Mouse (Mus musculus) lung, adult 18-20 months (tissue): ENCODE results near the gene Lancl1.
A peak's percentile ranks its signal among the peaks of the same experiment; 100 is the strongest.

Experiments used
- DNase-seq, 2 experiments: peaks; one replicate each; pipeline ENCODE4 v3.0.0; 2022; ENCODE audit warnings: mixed read lengths in 2 of 2

Gene Lancl1

DNA sequence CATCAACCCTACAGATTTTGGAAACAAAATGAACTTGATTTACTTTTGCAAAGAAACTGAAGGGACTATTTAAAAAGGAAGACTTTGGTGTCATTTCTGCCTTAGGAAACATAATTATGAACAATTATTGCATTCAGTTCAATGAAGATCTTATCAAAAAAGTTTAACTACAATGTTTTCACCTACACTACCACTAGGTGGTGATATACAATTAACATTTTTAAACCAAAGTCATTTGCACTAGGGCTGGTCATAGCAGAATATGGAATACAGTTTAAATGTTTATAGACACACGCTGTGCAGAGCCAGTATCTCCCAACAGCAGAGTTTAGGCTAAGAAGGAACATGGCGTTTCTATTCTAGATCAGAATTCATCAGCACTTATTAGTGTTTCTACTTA lies 24.5 kb downstream of the Lancl1 start:
- DNase-seq: no peak

DNA sequence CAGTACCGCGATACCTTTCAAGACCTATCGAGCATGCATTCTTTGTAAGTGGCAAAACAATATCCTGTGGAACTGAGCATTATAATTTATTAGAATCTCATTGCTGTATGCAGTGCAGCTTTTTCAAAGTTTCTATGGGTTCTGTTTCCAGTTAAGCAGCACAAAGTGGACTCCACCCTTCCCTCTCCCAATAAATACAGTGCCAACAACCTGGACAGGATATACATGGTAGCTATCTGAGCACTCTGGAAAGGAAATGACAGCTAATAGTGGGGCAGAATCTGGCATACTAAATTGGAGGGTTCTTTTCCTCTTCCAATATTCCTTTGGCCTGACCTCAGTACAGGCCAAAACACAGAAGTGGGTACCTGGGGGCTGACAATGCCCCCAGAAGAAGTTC lies 28.2 kb downstream of the Lancl1 start:
- DNase-seq: no peak

DNA sequence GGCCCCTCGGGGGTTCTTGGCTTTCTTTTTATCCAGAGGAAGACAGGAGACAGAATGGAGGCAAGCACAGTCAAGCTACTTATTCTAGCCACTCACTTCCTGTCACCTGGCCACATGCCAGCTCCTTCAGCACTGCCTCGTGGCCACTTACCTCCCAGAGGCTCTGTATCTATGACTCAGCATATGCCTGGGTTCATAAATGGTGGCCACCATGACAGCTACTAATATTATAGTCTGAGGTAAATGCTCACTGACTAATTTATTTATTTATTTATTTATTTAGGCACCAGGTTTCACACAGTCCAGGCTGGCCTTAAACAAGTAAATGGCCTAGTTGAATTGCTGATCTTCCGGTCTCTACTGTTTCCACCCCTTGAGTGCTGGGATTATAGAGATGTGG lies 35.0 kb downstream of the Lancl1 start:
- peak; percentile 60 to 65 for DNase-seq

DNA sequence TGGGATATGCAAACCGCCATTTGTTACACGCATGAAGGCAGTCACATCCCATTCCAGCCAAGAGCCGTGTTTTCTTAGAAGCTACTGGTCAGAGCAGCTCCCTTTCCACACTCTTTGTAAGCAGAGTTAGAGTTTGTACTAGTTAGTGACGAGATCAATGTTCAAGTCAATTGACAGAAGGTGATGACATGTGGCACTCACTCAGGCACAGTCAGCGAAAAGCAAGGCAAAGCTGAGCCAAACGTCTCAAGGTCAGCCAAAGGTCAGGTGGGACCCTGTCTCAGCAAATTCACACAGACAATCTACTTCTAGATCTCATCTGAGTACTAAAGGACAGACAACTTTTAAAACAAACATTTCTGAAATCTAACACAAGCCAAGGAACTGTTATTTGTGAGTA lies 36.4 kb downstream of the Lancl1 start:
- DNase-seq: no peak

DNA sequence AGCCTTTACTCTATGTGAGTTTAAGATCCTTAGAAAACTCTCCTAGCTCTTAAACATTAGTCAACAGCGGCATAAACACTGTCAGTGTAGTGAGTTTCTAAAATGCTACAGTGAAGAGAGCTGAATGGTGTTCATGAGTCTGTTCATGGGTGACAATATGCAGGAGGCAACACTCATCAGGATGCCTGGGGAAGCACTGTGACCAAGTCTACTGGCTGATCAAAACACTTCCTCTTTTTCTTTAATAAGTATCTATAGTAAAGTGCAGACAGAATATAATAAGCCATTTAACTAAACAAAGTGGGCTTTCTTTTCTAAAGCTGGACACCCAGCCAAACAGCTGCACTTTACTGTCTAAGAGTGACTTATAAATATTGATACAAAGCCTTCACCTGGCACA lies 37.3 kb downstream of the Lancl1 start:
- no peak for DNase-seq

DNA sequence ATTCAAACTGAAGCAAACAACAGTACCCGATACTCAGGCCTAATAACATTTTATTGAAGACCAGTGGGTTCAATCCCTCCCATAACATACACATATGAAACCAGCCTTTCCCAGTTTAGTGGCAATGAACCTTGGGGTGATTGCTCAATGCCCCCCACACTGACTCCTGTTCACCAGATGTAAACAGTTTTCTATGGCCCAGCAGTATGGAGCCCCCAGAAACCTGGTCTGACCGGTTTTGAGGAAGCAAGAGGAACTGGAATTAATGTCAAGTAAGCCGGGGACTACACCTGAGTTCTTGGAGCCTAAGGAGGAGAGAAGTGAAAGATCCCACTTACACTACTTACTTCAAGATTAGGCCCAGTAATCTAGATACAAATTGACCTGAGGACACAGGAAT lies 38.2 kb downstream of the Lancl1 start:
- DNase-seq: peak; percentile 12 to 42

DNA sequence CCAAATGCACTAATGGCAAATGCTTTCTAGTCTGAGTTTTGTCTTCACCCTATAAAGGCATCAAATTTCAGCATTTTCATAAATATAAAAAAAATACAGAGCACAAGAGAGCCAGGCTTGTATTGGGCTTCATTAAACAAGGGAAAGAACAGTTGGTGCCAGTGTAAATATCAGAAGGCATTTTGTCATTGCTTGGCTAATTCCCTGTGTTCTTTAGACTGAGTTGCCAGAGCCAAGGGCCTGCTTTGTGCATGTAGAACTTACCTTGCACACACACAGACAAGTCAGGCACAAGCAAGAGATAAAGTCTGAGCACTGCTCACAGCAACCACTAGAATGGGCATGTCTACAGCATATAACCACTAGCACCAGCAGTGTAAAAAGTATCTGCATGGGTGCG lies 40.1 kb downstream of the Lancl1 start:
- DNase-seq: peak in 1 of 2 experiments; percentile 39

DNA sequence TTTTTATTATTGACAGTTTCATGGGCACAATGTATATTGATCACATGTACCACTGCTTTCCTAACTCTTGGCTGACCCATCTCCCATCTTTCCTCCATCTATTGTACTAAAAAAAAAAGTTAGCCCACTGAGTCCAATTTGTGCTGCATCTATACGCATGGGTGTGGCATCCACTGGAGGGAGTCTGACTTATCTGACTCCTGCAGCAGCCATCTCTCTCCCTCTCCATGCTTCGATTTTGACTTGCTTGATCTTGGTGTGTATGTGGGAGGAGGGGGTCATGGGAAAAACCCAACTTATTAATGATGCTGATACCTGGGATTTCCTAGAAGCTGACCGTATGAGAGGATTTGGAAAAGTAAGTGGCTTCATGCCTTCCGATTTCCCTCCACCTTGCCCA lies 40.5 kb downstream of the Lancl1 start:
- DNase-seq: no peak

DNA sequence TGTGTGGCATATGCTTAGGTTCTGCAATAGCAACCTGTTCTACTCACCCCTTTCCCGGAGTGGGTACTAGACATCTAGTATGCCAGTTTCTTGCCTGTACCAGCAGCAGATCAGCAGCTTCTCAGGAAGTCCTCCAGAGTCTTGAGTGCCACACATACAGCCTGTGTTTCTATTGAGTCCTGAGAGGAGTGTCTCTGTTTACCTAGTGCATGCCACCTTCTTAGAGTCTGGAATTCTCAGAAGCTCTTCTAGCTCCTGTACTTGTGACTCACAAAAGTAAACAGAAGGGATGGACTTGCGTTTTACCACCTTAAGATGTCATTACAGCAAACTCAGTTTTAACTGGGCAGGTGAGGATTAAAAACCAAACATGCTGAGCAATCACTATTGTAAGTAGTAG lies 41.9 kb downstream of the Lancl1 start:
- peak; percentile 62 to 77 for DNase-seq

DNA sequence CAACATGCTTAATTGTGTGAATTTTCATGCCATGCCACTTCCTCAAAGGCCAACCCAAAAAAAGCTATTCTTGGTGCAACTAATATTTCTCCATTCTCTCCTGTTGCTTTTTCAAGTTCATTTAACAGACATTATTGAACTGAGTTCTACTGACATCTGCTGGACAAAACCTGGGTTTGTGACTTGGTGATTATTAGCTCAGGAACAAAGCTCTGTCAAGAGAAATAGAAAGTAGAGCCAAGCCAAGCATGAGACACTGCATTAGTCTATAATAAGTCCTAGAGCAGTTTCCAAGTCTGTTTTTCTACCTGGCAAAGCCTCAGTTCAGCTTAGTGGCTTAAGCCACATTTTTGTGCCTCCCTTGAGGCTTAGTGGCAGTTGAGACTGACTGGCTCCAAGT lies 45.9 kb downstream of the Lancl1 start:
- DNase-seq: peak in 1 of 2 experiments; percentile 37

DNA sequence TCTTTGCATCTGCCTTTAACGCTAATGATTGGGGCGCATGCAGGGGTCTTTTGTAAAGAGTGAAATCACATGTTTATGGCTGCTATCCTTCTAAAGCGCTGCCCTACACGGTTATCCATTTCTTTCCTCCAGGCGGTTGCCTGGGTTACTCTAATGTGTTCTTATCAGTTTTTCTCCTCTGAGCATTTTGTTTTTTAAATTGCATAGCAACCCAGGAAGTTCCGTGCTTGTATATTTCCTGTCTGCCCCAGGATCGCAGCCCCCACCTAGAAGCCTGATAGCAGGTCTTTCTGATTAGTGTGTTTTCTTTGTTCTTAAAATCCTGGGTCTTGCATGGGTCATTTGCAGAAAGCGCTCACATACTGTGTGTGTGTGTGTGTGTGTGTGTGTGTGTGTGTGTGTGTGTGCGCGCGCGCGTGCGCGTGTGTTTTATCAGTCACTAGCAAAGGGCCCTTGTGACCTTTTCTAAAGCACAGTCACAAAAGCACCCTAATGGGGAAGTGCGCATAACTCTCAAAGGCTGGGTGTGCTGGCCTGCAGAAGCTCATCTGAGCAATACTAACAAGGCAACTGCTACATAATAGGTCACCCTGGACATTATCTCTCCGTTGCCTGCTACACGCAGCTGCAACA lies 51.0 kb downstream of the Lancl1 start:
- DNase-seq: no peak

DNA sequence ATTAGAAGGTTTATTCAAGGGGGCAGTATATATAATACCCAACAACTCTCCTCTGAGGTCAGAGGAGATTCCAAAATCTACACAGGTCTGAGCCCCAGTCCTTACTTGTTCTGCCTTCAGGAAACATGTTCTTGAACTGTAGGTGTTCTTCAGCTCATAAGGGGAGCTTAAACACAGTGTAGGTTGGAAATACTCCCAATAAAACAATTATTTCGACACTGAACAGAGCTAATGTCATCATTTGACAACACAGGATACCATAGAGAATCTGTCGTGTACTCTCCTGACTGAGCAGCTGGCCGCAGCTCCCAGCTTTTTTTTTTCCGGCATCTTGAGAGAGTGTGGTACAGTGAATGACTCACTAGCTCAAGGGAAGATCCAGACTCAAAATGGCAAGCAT lies 52.8 kb downstream of the Lancl1 start:
- DNase-seq: no peak

DNA sequence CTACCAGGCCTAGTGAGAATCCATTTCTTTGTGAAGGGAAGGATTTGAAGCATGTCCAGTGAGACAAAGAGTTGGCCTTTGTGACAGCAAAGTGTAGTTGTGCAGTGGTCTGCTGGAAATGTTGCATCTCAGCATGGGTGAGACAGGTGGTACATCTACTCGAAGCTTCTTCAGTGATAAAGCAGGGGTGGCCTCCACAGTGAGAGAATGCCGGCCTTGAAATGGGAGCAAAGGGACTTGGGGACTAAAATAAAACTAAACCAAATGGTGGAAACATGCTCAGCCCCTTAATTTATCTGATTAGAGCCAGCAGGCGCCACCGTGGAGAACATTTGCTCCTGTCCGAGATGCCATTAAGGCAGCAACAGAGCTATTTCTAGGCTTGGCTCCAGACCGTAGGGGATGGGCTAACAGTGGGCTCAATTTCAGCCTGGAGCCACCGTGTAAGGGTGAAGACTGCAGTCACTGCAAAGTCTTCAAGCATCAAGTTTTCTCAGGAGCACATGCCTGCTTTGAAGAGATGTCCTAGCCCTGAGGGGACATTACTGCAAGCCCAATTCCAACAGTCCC lies 53.5 kb downstream of the Lancl1 start:
- no peak for DNase-seq

DNA sequence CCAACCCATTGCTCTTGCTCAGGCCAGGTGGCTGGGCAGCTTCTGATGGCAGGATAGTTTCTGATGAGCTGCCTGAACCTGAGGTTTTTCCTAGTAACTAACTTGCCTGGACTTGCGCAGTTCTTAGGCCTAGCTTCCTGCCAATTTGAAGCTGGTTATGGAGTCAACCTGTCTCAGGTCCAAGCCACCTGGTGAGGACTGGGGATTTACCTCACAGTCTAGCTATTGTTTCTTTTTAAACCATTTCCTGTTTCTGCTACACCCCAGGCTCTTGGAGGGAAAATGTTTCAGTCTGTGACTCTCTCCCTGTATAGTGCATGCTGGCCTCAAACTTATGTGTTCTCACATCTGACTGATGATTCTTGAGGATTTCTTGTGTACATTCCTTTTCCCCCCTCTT lies 58.5 kb downstream of the Lancl1 start:
- DNase-seq: no peak

DNA sequence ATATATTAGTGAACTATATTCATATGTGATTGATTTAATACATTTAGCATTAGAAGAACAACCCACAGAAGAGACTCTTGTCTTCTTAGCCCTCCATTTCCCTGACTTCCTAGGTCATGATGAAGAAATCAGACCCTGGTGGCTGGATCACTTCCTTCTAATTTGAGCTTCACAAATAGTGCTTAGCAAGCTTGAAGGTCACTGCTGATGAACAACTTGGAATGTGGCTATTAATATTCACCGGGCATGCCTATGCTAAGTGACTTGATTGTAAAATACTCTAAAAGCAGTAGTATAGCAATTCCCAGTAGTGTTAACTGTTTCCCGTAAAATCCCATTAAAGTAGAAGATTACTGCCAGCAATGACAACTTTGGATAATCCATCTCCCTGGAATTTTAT lies 63.2 kb downstream of the Lancl1 start:
- DNase-seq: no peak

DNA sequence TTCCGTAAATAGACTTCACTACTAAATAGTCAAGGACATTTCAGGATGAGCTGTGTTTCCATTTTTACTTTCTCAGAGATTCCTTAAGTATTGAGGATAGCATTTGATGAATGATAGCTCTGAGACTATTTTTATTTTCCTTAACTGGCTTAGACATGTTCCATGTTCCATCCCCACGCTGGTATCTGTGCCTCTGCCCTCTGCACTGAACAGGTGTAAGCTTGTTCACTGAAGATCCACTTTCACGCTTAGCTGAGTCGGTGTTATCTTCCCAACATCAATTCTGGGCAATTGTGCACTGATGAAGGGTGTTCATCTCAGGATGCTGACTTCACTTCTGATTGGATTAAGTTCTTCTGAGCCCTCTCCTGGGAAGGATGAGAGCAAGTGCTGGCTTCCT lies 73.8 kb downstream of the Lancl1 start:
- DNase-seq: no peak

DNA sequence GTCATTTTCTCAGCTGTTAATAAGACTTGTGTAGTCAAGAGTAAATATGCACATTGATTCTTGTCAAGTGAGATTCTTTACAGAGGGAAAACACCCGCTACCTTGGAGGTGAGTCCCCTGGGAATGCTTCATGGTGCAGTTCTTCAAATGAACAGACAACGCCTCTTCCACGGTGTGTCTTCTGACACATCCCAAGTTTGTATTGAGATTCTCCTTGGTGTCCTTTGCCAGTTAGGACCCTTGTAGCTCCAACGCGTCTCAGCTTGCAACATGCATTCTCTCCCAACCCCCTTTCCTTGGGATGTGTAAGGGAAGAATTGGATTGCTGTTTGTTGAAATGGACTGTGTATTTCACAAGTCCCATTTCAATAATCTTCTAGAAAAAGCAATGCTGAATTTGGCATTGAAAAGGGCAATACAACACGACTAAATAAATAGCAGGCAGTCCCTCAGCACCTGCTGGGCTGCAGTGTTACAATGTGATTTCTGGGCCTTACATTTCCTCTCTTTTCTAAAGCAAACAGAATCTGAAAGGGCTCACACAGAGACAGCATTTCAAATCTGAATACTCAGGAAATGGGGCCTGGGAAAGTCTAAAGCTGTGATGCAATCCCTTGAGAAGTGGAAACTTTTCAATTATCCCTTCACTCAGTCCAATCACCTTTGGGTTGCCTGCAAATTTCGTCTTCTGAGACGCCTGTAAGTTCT lies 78.0 kb downstream of the Lancl1 start:
- peak in 1 of 2 experiments; percentile 3 for DNase-seq

DNA sequence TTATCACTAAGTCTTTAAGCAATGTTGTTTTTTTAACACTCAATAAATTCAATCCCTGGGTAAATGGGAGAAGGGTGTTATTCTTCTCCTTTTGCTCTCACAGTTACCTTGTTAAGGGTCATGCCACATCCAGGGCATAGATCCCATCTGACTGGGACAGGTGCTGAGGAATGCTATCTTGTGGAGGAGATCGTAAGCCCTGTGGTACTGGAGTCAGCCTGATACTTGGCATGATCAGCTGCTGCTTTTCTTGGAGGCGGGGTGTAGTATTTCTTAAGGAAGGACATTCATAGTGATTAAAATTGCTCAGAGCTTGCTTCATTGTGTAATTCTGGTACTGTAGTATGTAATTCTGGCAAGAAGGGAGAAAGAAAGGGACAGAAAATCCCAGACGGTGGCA lies 81.3 kb downstream of the Lancl1 start:
- DNase-seq: no peak

DNA sequence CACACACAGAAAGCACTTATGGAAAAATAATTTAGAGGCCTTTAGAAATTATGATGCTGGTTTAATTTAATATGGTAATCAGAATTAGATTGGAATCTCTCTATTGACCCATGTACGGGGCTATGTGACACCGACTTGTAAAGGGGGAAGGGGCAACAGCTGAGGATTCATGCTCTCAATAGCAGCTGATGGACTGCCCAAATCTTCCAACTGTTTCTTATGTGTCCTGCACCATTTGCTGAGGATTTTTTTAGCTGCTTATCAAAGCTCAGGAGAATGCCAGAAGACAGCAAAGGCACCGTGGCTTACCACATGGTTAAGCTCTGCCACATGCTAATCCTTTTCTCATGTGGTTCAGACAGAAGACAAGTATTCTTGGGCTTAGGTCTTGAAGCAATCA lies 87.6 kb downstream of the Lancl1 start:
- no peak for DNase-seq
